ENCODE assay signal across 8 mouse cellular contexts in the genomic region with DNA sequence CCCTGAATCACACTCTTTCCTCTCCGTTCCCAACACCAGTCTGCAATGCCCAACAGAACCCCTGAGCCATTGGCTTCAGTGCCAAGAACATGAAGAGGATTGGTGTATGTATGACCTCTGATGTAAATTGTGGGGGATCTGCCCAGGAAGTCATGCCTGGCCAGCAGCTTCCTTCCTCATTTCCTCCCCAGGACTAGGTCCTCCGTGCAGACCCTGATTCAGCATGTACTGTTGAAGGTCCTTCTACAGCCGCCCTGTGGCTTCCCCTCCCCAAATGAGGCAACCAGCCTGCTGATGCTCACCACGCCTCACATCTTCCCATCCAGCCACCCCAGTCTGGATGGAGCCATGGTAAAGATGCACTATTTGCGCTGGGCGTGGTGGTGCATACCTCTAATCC. TPM values are rescaled to one million over a fixed set of nuclear protein-coding genes. Genes with fewer than 3 reads are reported as not detected.
A peak's percentile ranks its signal among the peaks of the same experiment; 100 is the strongest.
DNase-seq lines count a peak whose midpoint lies in the region; ATAC-seq lines count a peak whose summit lies in the region.

A gene (minus strand): TSS at position 83 of the 400 bp plus-strand sequence.

- peak within 1 kb of the TSS; percentile 63 for H3K9ac ChIP-seq in limb, embryonic 13.5 days
- peak within 1 kb of the TSS; percentile 49 for H3K9ac ChIP-seq in midbrain, embryonic 15.5 days

- H3K9me3 ChIP-seq in hindbrain, embryonic 10.5 days: no peaks in the 10 kb centered on the region
- no peaks in the 10 kb centered on the region for H3K9me3 ChIP-seq in limb, embryonic 13.5 days
- H3K9me3 ChIP-seq in midbrain, embryonic 15.5 days: no peaks in the 10 kb centered on the region

- peak within 1 kb of the TSS; percentile 53 for H3K4me3 ChIP-seq in hindbrain, embryonic 10.5 days
- peak within 1 kb of the TSS; percentile 41 for H3K4me3 ChIP-seq in limb, embryonic 13.5 days
- H3K4me3 ChIP-seq in midbrain, embryonic 15.5 days: peak within 1 kb of the TSS; percentile 46

- no peaks in the 10 kb centered on the region for H3K36me3 ChIP-seq in hindbrain, embryonic 10.5 days
- no peaks in the 10 kb centered on the region for H3K36me3 ChIP-seq in limb, embryonic 13.5 days
- no peaks in the 10 kb centered on the region for H3K36me3 ChIP-seq in midbrain, embryonic 15.5 days (replicated peaks)

- WGBS in hindbrain, embryonic 10.5 days: 82% methylated on average over 6 of the region's 6 CpGs
- WGBS in limb, embryonic 13.5 days: 86% methylated on average over 6 of the region's 6 CpGs
- WGBS in midbrain, embryonic 15.5 days: 85% methylated on average over 6 of the region's 6 CpGs

- ATAC-seq in limb, embryonic 13.5 days (ENCODE audit: low FRiP score, low read depth): no peak
- ATAC-seq in midbrain, embryonic 15.5 days (replicated peaks): no peak
- ATAC-seq in erythroblast, adult 5-6 weeks (replicated peaks; ENCODE audit: low FRiP score, poor library complexity, severe bottlenecking): no peak

- peak within 1 kb of the TSS; percentile 67; the same call in 1 of the 2 replicates for H3K27ac ChIP-seq in hindbrain, embryonic 10.5 days
- H3K27ac ChIP-seq in limb, embryonic 13.5 days: no peak within 1 kb of the TSS
- no peak within 1 kb of the TSS for H3K27ac ChIP-seq in midbrain, embryonic 15.5 days

- peak within 1 kb of the TSS; percentile 71 for H3K4me2 ChIP-seq in limb, embryonic 13.5 days (replicated peaks)
- peak within 1 kb of the TSS; percentile 89 for H3K4me2 ChIP-seq in midbrain, embryonic 15.5 days

- peaks cover 40% of the 10 kb centered on the region for H3K27me3 ChIP-seq in hindbrain, embryonic 10.5 days (ENCODE audit: insufficient read depth, poor library complexity, severe bottlenecking)
- peaks cover 35% of the 10 kb centered on the region for H3K27me3 ChIP-seq in limb, embryonic 13.5 days
- H3K27me3 ChIP-seq in midbrain, embryonic 15.5 days (replicated peaks): peaks cover 18% of the 10 kb centered on the region; the same call in 1 of the 2 replicates

- DNase-seq in thymus, postnatal 0 days (ENCODE audit: low spot score): no peak
- no peak for DNase-seq in thymus, postnatal 25 days
- no peak for DNase-seq in hindbrain, embryonic 10.5 days (ENCODE audit: low spot score)
- DNase-seq in embryo, embryonic 9.5 days (ENCODE audit: extremely low spot score): no peak
- DNase-seq in cerebellum, postnatal 36 days: no peak

- H3K4me1 ChIP-seq in hindbrain, embryonic 10.5 days (replicated peaks): peaks cover 13% of the 10 kb centered on the region
- H3K4me1 ChIP-seq in limb, embryonic 13.5 days: 0 out of 2 replicates have a peak, but pooled peaks cover 11% of the 10 kb centered on the region
- peaks cover 13% of the 10 kb centered on the region for H3K4me1 ChIP-seq in midbrain, embryonic 15.5 days

RNA-seq across cellular contexts. Expression of the gene that starts here (rescaled TPM):
- polyA plus RNA-seq in thymus, postnatal 0 days (2015; fragmentation: Nextera tagmentation; extraction: Ambion mirVana): 18.1 and 21.8 TPM in 2 replicates
- polyA plus RNA-seq in hindbrain, embryonic 10.5 days (2016; fragmentation: Nextera tagmentation; extraction: Ambion mirVana): 0.88 and 1.2 TPM in 2 replicates
- 0.28 and 0.29 TPM in 2 replicates for polyA plus RNA-seq in limb, embryonic 13.5 days (2015; fragmentation: Nextera tagmentation; extraction: Ambion mirVana)
- polyA plus RNA-seq in midbrain, embryonic 15.5 days (2015; fragmentation: Nextera tagmentation; extraction: Ambion mirVana): 3.7 and 6.1 TPM in 2 replicates
- 3.1 and 5.4 TPM in 2 replicates for total RNA-seq in erythroblast, adult 5-6 weeks (2015; ENCODE audit: low replicate concordance)
- 3.4 and 9.8 TPM in 2 replicates for total RNA-seq in erythroblast, adult 5-6 weeks (2017; ENCODE audit: low replicate concordance)
